Mouse (Mus musculus): ENCODE measurements at regions not wholly inside any gene's neighbourhood (a gene's known extent, or its start where the extent isn't known, plus 50 kb on each side); places are given as distances from the start of the nearest gene placed in this dataset.

DNA sequence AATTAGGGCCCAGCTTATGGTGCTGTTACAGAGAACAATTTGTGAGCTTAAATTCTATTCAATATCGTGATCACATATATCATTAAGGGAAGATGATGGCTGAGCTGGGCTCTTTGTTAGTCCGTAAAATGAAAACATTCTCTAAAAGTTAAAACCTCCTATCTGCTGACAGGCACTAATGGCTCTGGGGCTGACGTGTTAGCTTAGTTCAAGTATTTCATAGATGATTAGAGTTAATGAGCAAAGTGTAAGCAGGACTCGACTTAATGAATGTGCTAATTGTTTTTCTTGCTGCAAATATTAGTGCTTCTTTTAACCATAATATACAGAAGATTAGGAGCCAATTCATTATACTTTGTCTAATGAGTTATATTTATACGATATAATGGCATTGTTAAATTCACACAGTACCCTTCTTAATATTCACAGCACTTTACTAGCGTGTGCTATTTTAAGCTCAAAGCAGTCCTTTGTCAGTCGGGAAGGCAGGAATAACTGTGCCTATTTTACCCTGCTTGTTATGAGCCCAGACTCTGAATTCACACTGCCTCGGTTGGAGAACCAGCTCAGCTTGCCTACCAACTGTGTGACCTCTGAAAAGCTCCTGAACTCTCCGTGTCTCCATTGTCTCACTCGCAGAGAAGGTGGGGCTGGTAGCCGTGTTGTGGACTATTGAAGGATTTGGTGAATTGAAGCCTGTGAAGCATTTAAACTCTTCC is 50.6 kb upstream of the 4933402D24Rik start:
- no peak for TF ChIP-seq GATA4 (IDR thresholded peaks at IDR 0.05; ENCODE audit: insufficient replicate concordance, low read length)
